Mouse (Mus musculus) forebrain, embryonic 15.5 days (tissue): Measurements from ENCODE around the gene Zfp820. TPM values are rescaled to one million over a fixed set of nuclear protein-coding genes. Genes with fewer than 3 reads are reported as not detected.
"Not testable (repeated sequence)": the region's sequence is repeated elsewhere in the genome, so short reads cannot be mapped to it uniquely, and the experiment has no call there.

Experiments
- ATAC-seq: fragments of 200-750 bp; cut with Nextera tagmentation; replicated peaks from 2 replicates; pipeline ENCODE4 v1.8.0; 2017; ENCODE audit warnings: mild to moderate bottlenecking, moderate TSS enrichment, moderate library complexity
- H3K27ac ChIP-seq: fragments of 300-500 bp; sonication (generic); replicated peaks from 2 replicates; pipeline ENCODE4 v1.5.1; 2015; ENCODE audit warnings: mild to moderate bottlenecking, inconsistent platforms
- H3K27me3 ChIP-seq: fragments of 300-500 bp; sonication (generic); 2 replicates; pipeline ENCODE4 v1.6.1; 2015; ENCODE audit warnings: inconsistent platforms
- H3K36me3 ChIP-seq: fragments of 300-500 bp; sonication (generic); 2 replicates; pipeline ENCODE4 v1.6.1; 2015; ENCODE audit warnings: mild to moderate bottlenecking, inconsistent platforms
- H3K4me1 ChIP-seq: fragments of 300-500 bp; sonication (generic); 2 replicates; pipeline ENCODE4 v1.6.1; 2015; ENCODE audit warnings: inconsistent platforms
- H3K4me2 ChIP-seq: fragments of 300-500 bp; sonication (generic); replicated peaks from 2 replicates; pipeline ENCODE4 v1.6.1; 2015; ENCODE audit warnings: mild to moderate bottlenecking, inconsistent platforms
- H3K4me3 ChIP-seq: fragments of 300-500 bp; sonication (generic); 2 replicates; pipeline ENCODE4 v1.5.1; 2015; ENCODE audit warnings: mild to moderate bottlenecking, inconsistent platforms
- H3K9ac ChIP-seq: fragments of 300-500 bp; sonication (generic); replicated peaks from 2 replicates; pipeline ENCODE4 v1.6.1; 2015; ENCODE audit warnings: mild to moderate bottlenecking, inconsistent platforms
- H3K9me3 ChIP-seq: fragments of 300-500 bp; sonication (generic); 2 replicates; pipeline ENCODE4 v1.6.1; 2016; ENCODE audit warnings: inconsistent platforms
- WGBS: fragments of 180-500 bp; shearing (Covaris S2); methylation state at CpG from one replicate; pipeline ENCODE4 v1.1.7; 2015; ENCODE audit warnings: mixed read lengths; 5-methylcytosine and 5-hydroxymethylcytosine counted together
- polyA plus RNA-seq: library from polyadenylated mRNA; unstranded; fragments of >200 nt; fragmentation: Nextera tagmentation; extraction: Ambion mirVana; gene quantifications from 2 replicates; pipeline ENCODE4 v1.2.1, GENCODE M21; 2015

The Zfp820 gene
- 3.0 and 3.1 TPM in 2 replicates for polyA plus RNA-seq

- H3K27ac ChIP-seq: no peak within 1 kb of the TSS; the same call in 1 of the 2 replicates
- peak within 1 kb of the TSS; percentile 50 for H3K4me2 ChIP-seq
- H3K4me3 ChIP-seq: peak within 1 kb of the TSS; percentile 55
- H3K27me3 ChIP-seq: no peaks in the 10 kb centered on the region
- H3K9ac ChIP-seq: peak within 1 kb of the TSS; percentile 48
- peaks cover 8% of the 10 kb centered on the region; the same call in 1 of the 2 replicates for H3K4me1 ChIP-seq
- no peaks in the 10 kb centered on the region for H3K9me3 ChIP-seq
- H3K36me3 ChIP-seq: no peaks in the 10 kb centered on the region
- 4% methylated on average over 22 of the region's 22 CpGs for WGBS
- ATAC-seq: peak; percentile 100
Observed at GRCm38 (mm10) chr17:21845545-21846321, at the start of gene Zfp820. Zfp820 (minus strand) TSS chr17:21845772.

DNA sequence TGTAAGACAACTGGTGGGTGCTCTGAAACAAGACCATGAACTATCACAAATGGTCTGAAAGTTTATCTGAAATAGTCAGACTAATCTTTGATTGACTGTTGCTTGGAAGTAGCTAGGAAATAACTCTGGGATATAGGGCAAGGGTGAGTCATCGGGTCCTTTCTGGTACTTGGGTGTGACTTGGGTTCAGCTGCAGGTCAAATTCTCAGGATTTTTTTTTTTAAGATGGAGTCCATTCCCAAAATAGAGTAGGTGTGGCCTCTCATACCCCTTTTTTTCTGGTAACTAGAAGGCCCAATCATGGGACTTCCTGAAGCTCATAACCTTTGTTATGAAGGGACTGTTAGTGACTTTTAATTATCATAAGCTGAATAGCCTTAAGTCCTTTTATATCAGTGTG lies 25.7 kb upstream of the Zfp820 start:
- Histone ChIP-seq H3K9me3 (0 out of 2 replicates have a peak, but pooled peaks cover 3% of the 10 kb centered on the region), H3K27ac (no peak overlapping the region), H3K9ac (no peak overlapping the region), H3K4me2 (no peak overlapping the region), H3K4me1 (no peaks in the 10 kb centered on the region), H3K27me3 (no peaks in the 10 kb centered on the region), H3K36me3 (no peaks in the 10 kb centered on the region), H3K4me3 (no peak overlapping the region)
- no peak for ATAC-seq
- WGBS: 90% methylated on average over 1 of the region's 1 CpGs

GRCm38 (mm10) chr17:21846322-21846582 lies 680 bp upstream of the Zfp820 start:
- H3K4me2 ChIP-seq, H3K4me3 ChIP-seq, H3K27ac ChIP-seq, H3K9me3 ChIP-seq, H3K36me3 ChIP-seq, H3K27me3 ChIP-seq, H3K4me1 ChIP-seq, H3K9ac ChIP-seq: not testable (repeated sequence)
- 90% methylated on average over 8 of the region's 8 CpGs for WGBS
- peak; percentile 14; the same call in 1 of the 2 replicates for ATAC-seq

GRCm38 (mm10) chr17:21838510-21838909 lies 7.1 kb downstream of the Zfp820 start:
- Histone ChIP-seq H3K4me2 (no peak overlapping the region), H3K4me3 (no peak overlapping the region), H3K9ac (no peak overlapping the region), H3K36me3 (no peaks in the 10 kb centered on the region), H3K27me3 (no peaks in the 10 kb centered on the region), H3K27ac (no peak overlapping the region), H3K9me3 (no peaks in the 10 kb centered on the region), H3K4me1 (no peaks in the 10 kb centered on the region)
- no peak for ATAC-seq
- WGBS: 59% methylated on average over 2 of the region's 2 CpGs

DNA sequence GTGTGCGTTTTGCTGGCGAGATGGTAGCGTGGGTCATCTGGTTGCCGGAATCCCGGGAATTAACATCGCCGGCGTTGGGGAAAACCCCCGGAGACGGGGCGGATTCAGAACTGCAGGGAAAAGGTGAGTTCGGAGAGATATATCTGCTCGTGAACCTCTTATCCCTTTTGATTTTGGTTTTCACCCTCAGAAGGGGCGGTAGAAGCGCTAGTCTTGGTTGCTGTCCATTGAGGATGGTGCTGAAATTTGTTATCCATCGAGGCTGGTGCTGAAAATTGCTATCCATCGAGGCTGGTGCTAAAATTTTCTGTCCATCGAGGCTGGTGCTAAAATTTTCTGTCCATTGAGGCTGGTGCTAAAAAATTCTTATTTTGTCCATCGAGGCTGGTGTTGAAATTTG lies 44.2 kb downstream of the Zfp820 start:
- H3K9me3 ChIP-seq, H3K4me3 ChIP-seq, H3K36me3 ChIP-seq, H3K4me2 ChIP-seq, H3K27me3 ChIP-seq, ATAC-seq, H3K9ac ChIP-seq, H3K27ac ChIP-seq, H3K4me1 ChIP-seq: not testable (repeated sequence)
- WGBS: 48% methylated on average over 19 of the region's 19 CpGs

GRCm38 (mm10) chr17:21792256-21792655 lies 53.3 kb downstream of the Zfp820 start:
- no peak overlapping the region for H3K4me2 ChIP-seq
- no peak overlapping the region for H3K27ac ChIP-seq
- no peaks in the 10 kb centered on the region for H3K27me3 ChIP-seq
- H3K4me1 ChIP-seq: no peaks in the 10 kb centered on the region
- H3K9ac ChIP-seq: no peak overlapping the region
- H3K9me3 ChIP-seq: no peaks in the 10 kb centered on the region
- WGBS: 82% methylated on average over 4 of the region's 4 CpGs
- ATAC-seq: no peak
- no peak overlapping the region for H3K4me3 ChIP-seq
- H3K36me3 ChIP-seq: no peaks in the 10 kb centered on the region

DNA sequence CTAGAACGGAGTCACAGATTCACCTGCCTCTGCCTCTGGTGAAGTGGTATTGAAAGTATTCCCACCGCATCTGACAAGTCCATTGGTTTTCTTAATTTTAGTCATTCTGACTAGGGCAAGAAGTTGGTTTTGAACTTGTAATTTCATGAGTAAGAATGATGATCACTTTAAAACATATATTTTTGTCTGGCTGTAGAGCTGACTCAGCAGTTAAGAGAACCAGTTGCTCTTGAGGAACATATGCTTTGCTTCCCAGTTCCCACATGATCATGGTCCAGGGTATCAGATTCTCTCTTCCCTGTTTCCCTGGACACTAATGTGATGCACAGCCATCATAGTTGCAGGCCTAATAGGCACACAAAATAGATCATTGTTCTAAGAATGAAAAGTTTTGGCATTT lies 75.2 kb downstream of the Zfp820 start:
- 86% methylated on average over 2 of the region's 2 CpGs for WGBS
- H3K27me3 ChIP-seq: no peaks in the 10 kb centered on the region
- no peak overlapping the region for H3K27ac ChIP-seq
- no peaks in the 10 kb centered on the region for H3K36me3 ChIP-seq
- no peaks in the 10 kb centered on the region for H3K4me1 ChIP-seq
- no peak for ATAC-seq
- H3K9me3 ChIP-seq: no peaks in the 10 kb centered on the region; the same call in 1 of the 2 replicates
- H3K4me3 ChIP-seq: no peak overlapping the region
- no peak overlapping the region for H3K9ac ChIP-seq
- H3K4me2 ChIP-seq: no peak overlapping the region

Other genes with a start within 250 kb of the Zfp820 start
- gene Zfp983, start 195.1 kb downstream of the Zfp820 start, polyA plus RNA-seq: 10.3 and 11.9 TPM in 2 replicates
- gene Gm10226, start 153.9 kb downstream of the Zfp820 start, polyA plus RNA-seq: 14.7 and 14.8 TPM in 2 replicates
- gene Zfp760, start 138.0 kb downstream of the Zfp820 start, polyA plus RNA-seq: 17.9 and 18.2 TPM in 2 replicates
- gene Zfp229, start 115.0 kb downstream of the Zfp820 start, polyA plus RNA-seq: 11.1 and 13.7 TPM in 2 replicates
- gene Zfp995, start 64.2 kb upstream of the Zfp820 start, polyA plus RNA-seq: 13.9 and 15.2 TPM in 2 replicates
- 23.2 and 23.5 TPM in 2 replicates for gene Zfp942, start 116.7 kb upstream of the Zfp820 start, polyA plus RNA-seq
- 20.7 and 23.2 TPM in 2 replicates for gene Zfp943, start 116.8 kb upstream of the Zfp820 start, polyA plus RNA-seq